In genomic region chr8:84845355-84846093, GRCm38 (mm10) we compare ENCODE assay signal across 8 mouse cellular contexts. TPM values are rescaled to one million over a fixed set of nuclear protein-coding genes. Genes with fewer than 3 reads are reported as not detected.
DNase-seq lines count a peak whose midpoint lies in the region; ATAC-seq and TF ChIP-seq lines count a peak whose summit lies in the region.

No protein-coding gene starts in this region.

- no peaks in the 10 kb centered on the region for H3K27me3 ChIP-seq in forebrain, embryonic 11.5 days (ENCODE audit: control insufficient read depth, insufficient read depth, low read length)

- H3K4me1 ChIP-seq in forebrain, embryonic 11.5 days (replicated peaks; ENCODE audit: control insufficient read depth, insufficient read depth, low read length) = peaks cover 15% of the 10 kb centered on the region
- peaks cover 9% of the 10 kb centered on the region for H3K4me1 ChIP-seq in lung, adult 2 months (ENCODE audit: control insufficient read depth, insufficient read depth, low read length)

- H3K4me3 ChIP-seq in forebrain, embryonic 11.5 days (ENCODE audit: low read depth, low read length) = peak overlapping the region; percentile 98
- peak overlapping the region; percentile 88 for H3K4me3 ChIP-seq in lung, adult 2 months (replicated peaks; ENCODE audit: extremely low read depth, low read depth, low read length)

- TF ChIP-seq CTCF in lung, adult 2 months (IDR thresholded peaks at IDR 0.05; ENCODE audit: insufficient read depth, low read length) = peak; percentile 44; the same call in 1 of the 2 replicates

- peak overlapping the region; percentile 85 for H3K4me2 ChIP-seq in forebrain, embryonic 11.5 days (ENCODE audit: low read depth, low read length, severe bottlenecking)

- peak overlapping the region; percentile 97 for H3K9ac ChIP-seq in forebrain, embryonic 11.5 days (ENCODE audit: low read length)

- H3K9me3 ChIP-seq in forebrain, embryonic 11.5 days (ENCODE audit: control insufficient read depth, low read length) = no peaks in the 10 kb centered on the region

- DNase-seq in left cerebral cortex, postnatal 25 days (ENCODE audit: low spot score in 2 of 2) = peak; percentile 19 to 40
- DNase-seq in left cerebral cortex, adult 9 months (ENCODE audit: low spot score in 2 of 2) = no peak
- peak; percentile 68 for DNase-seq in adipocyte (ENCODE audit: low spot score)
- peak; percentile 73 for DNase-seq in forebrain, embryonic 11.5 days (ENCODE audit: low spot score)
- peak; percentile 34 for DNase-seq in kidney, adult 11 months
- DNase-seq in lung, adult 2 months = peak; percentile 25
- DNase-seq in retina, postnatal 1 day = peak; percentile 61
- no peak for DNase-seq in gastrocnemius, postnatal 25 days

- 20% methylated on average over 12 of the region's 12 CpGs for WGBS in forebrain, embryonic 11.5 days
- WGBS in lung, adult 2 months = 7% methylated on average over 12 of the region's 12 CpGs

- H3K36me3 ChIP-seq in forebrain, embryonic 11.5 days (ENCODE audit: control insufficient read depth, insufficient read depth, low read length) = peaks cover 30% of the 10 kb centered on the region; the same call in 1 of the 2 replicates

- intact Hi-C loops in left cerebral cortex, postnatal 25 days (cut with DNase I) = loop anchor here (2.0 kb wide), 1 partner anchor 57 kb away; no protein-coding TSS in a partner anchor

- no peak for ATAC-seq in forebrain, embryonic 11.5 days (replicated peaks; ENCODE audit: low FRiP score)

- TF ChIP-seq POLR2A in lung, adult 2 months (IDR thresholded peaks at IDR 0.05; ENCODE audit: borderline replicate concordance, extremely low read depth, low read depth, low read length) = no peak

- 0 out of 2 replicates have a peak overlapping the region, but pooled peaks have one; percentile 66 for H3K27ac ChIP-seq in forebrain, embryonic 11.5 days (ENCODE audit: low read depth, low read length)

RNA-seq across cellular contexts. Expression of gene Calr, which starts 1.2 kb away (rescaled TPM):
- 100 to 1,000 TPM; 562 to 564 TPM for total RNA-seq in left cerebral cortex, postnatal 25 days (2021)
- 722 and 731 TPM in 2 replicates for polyA plus RNA-seq in forebrain, embryonic 11.5 days (2014; fragmentation: Nextera tagmentation; extraction: Ambion mirVana)
- 152 and 189 TPM in 2 replicates for polyA plus RNA-seq in lung, adult 2 months (2012; rRNA removed)
- 100 to 1,000 TPM; 178 to 214 TPM for total RNA-seq in gastrocnemius, postnatal 25 days (2021)

RNA-seq across cellular contexts. Expression of gene Rad23a, which starts 5.1 kb away (rescaled TPM):
- total RNA-seq in left cerebral cortex, postnatal 25 days (2021) = 10 to 100 TPM; 67.8 to 73.7 TPM
- polyA plus RNA-seq in forebrain, embryonic 11.5 days (2014; fragmentation: Nextera tagmentation; extraction: Ambion mirVana) = 102 and 110 TPM in 2 replicates
- polyA plus RNA-seq in lung, adult 2 months (2012; rRNA removed) = 72.6 and 75.9 TPM in 2 replicates
- 100 to 1,000 TPM; 134 TPM for total RNA-seq in gastrocnemius, postnatal 25 days (2021)

RNA-seq across cellular contexts. Expression of gene Farsa, which starts 11.3 kb away (rescaled TPM):
- total RNA-seq in left cerebral cortex, postnatal 25 days (2021) = 10 to 100 TPM; 42.5 to 46.0 TPM
- 112 and 120 TPM in 2 replicates for polyA plus RNA-seq in forebrain, embryonic 11.5 days (2014; fragmentation: Nextera tagmentation; extraction: Ambion mirVana)
- 33.8 and 42.4 TPM in 2 replicates for polyA plus RNA-seq in lung, adult 2 months (2012; rRNA removed)
- 10 to 100 TPM; 21.2 to 24.2 TPM for total RNA-seq in gastrocnemius, postnatal 25 days (2021)

RNA-seq across cellular contexts. Expression of gene Gadd45gip1, which starts 14.2 kb away (rescaled TPM):
- 10 to 100 TPM; 23.4 to 24.7 TPM for total RNA-seq in left cerebral cortex, postnatal 25 days (2021)
- 41.0 and 44.3 TPM in 2 replicates for polyA plus RNA-seq in forebrain, embryonic 11.5 days (2014; fragmentation: Nextera tagmentation; extraction: Ambion mirVana)
- 21.3 and 31.7 TPM in 2 replicates for polyA plus RNA-seq in lung, adult 2 months (2012; rRNA removed)
- total RNA-seq in gastrocnemius, postnatal 25 days (2021) = 10 to 100 TPM; 20.5 to 22.6 TPM

RNA-seq across cellular contexts. Expression of gene Dand5, which starts 22.9 kb away (rescaled TPM):
- 1 to 10 TPM; 8.3 to 9.5 TPM for total RNA-seq in left cerebral cortex, postnatal 25 days (2021)
- polyA plus RNA-seq in forebrain, embryonic 11.5 days (2014; fragmentation: Nextera tagmentation; extraction: Ambion mirVana) = 5.5 and 6.4 TPM in 2 replicates
- polyA plus RNA-seq in lung, adult 2 months (2012; rRNA removed) = 2.5 and 2.9 TPM in 2 replicates
- total RNA-seq in gastrocnemius, postnatal 25 days (2021) = 1 to 10 TPM; 9.5 to 9.6 TPM

Comparison
In these comparisons a context has a peak if more than half of its experiments do, and no peak if none do; other contexts are left out.
1. DNase-seq: peak in left cerebral cortex, postnatal 25 days (2 of 2), adipocyte (single experiment), forebrain, embryonic 11.5 days (single experiment), kidney, adult 11 months (single experiment), lung, adult 2 months (single experiment) and retina, postnatal 1 day (single experiment); none in left cerebral cortex, adult 9 months (0 of 2) and gastrocnemius, postnatal 25 days (single experiment).